8 mouse cellular contexts compared by ENCODE assay signal in the genomic region with DNA sequence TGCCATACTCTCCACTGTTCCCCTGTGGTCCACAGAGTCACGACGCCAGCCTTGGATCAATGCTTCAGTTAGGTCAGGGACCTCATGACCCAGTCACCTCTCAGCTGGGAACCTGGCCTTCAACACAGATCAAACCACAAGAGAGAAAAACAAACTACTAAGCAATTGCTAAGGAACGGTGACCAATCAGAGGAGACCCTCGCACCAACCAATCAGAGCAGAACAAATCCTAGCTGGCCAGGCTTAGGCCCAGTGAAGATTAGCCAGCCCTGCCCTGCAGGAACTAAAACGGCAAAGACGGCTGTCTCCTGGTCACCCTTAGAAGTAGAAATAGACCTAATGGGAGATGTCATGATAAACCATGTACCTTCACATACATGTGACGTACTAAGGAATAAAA. TPM values are rescaled to one million over a fixed set of nuclear protein-coding genes. Genes with fewer than 3 reads are reported as not detected.
DNase-seq lines count a peak whose midpoint lies in the region; ATAC-seq and TF ChIP-seq lines count a peak whose summit lies in the region.

No protein-coding gene starts in this region.

- TF ChIP-seq CTCF in heart, postnatal 0 days (IDR thresholded peaks at IDR 0.05; ENCODE audit: low read depth) = no peak

- 45% methylated on average over 7 of the region's 7 CpGs for WGBS in heart, postnatal 0 days

- H3K4me3 ChIP-seq in heart, postnatal 0 days (ENCODE audit: low read depth, low read length) = 0 out of 2 replicates have a peak overlapping the region, but pooled peaks have one; percentile 7

- H3K4me2 ChIP-seq in heart, postnatal 0 days (ENCODE audit: low read depth, low read length) = peak overlapping the region; percentile 45

- no peak for TF ChIP-seq EP300 in heart, postnatal 0 days (IDR thresholded peaks at IDR 0.05; ENCODE audit: low read depth)

- ATAC-seq in heart, postnatal 0 days (ENCODE audit: insufficient read depth, low read depth) = peak; percentile 72

- no peaks in the 10 kb centered on the region for H3K27me3 ChIP-seq in heart, postnatal 0 days (ENCODE audit: control insufficient read depth, insufficient read depth, low read length)

- no peaks in the 10 kb centered on the region for H3K4me1 ChIP-seq in heart, postnatal 0 days (ENCODE audit: control insufficient read depth, insufficient read depth)

- no peak overlapping the region for H3K27ac ChIP-seq in heart, postnatal 0 days (ENCODE audit: low read depth)

- H3K9ac ChIP-seq in heart, postnatal 0 days (replicated peaks; ENCODE audit: low read depth, low read length) = no peak overlapping the region

- H3K36me3 ChIP-seq in heart, postnatal 0 days (replicated peaks; ENCODE audit: control insufficient read depth, insufficient read depth, low read length) = peaks cover 43% of the 10 kb centered on the region

- intact Hi-C loops in heart, postnatal 25 days (cut with DNase I) = no loop called here

- peak; percentile 48 to 62 for DNase-seq in heart, adult 18-20 months
- no peak for DNase-seq in heart, postnatal 25 days (ENCODE audit: low spot score)
- peak; percentile 39 for DNase-seq in embryo, embryonic 9.5 days (ENCODE audit: extremely low spot score)
- DNase-seq in heart, postnatal 0 days (ENCODE audit: low spot score) = no peak
- DNase-seq in kidney, postnatal 25 days = peak; percentile 66 to 88
- peak; percentile 54 for DNase-seq in lung, postnatal 10 days
- peak; percentile 50 for DNase-seq in yolk sac, embryonic 10.5 days (ENCODE audit: low spot score)
- no peak for DNase-seq in cerebellum, adult 9-11 months

- H3K9me3 ChIP-seq in heart, postnatal 0 days (replicated peaks; ENCODE audit: control insufficient read depth, low read length) = no peaks in the 10 kb centered on the region

RNA-seq across cellular contexts. Expression of gene Fxn, which starts 9.1 kb away (rescaled TPM):
- 10 to 100 TPM; 26.1 to 30.0 TPM for total RNA-seq in heart, adult 18-20 months (2021)
- total RNA-seq in heart, postnatal 25 days (2021) = 10 to 100 TPM; 27.7 to 28.9 TPM
- 36.6 and 57.2 TPM in 2 replicates for total RNA-seq in heart, postnatal 0 days (2014; rRNA removed; ENCODE audit: low replicate concordance)
- polyA plus RNA-seq in heart, postnatal 0 days (2015; fragmentation: Nextera tagmentation; extraction: Ambion mirVana) = 77.0 and 79.7 TPM in 2 replicates

RNA-seq across cellular contexts. Expression of gene Tjp2, which starts 46.5 kb away (rescaled TPM):
- 10 to 100 TPM; 13.3 to 15.3 TPM for total RNA-seq in heart, adult 18-20 months (2021)
- 10 to 100 TPM; 19.7 to 22.1 TPM for total RNA-seq in heart, postnatal 25 days (2021)
- total RNA-seq in heart, postnatal 0 days (2014; rRNA removed; ENCODE audit: low replicate concordance) = 15.7 and 25.2 TPM in 2 replicates
- polyA plus RNA-seq in heart, postnatal 0 days (2015; fragmentation: Nextera tagmentation; extraction: Ambion mirVana) = 12.5 and 13.0 TPM in 2 replicates

Comparison
In these comparisons a context has a peak if more than half of its experiments do, and no peak if none do; other contexts are left out.
1. DNase-seq: peak in heart, adult 18-20 months (2 of 2), embryo, embryonic 9.5 days (single experiment), kidney, postnatal 25 days (2 of 2), lung, postnatal 10 days (single experiment) and yolk sac, embryonic 10.5 days (single experiment); none in heart, postnatal 25 days (single experiment), heart, postnatal 0 days (single experiment) and cerebellum, adult 9-11 months (single experiment).